Mouse (Mus musculus): Measurements from ENCODE around the gene Ugt2a1.
"Not testable (repeated sequence)": the region's sequence is repeated elsewhere in the genome, so short reads cannot be mapped to it uniquely, and the experiment has no call there.

GRCm38 (mm10) chr5:87452514-87452913 is 38.2 kb downstream of the Ugt2a1 start:
- not testable (repeated sequence) for TF ChIP-seq CTCF (IDR thresholded peaks at IDR 0.05 in 2 of 3, conservative IDR thresholded peaks at IDR 0.05 in 1 of 3; ENCODE audit: control insufficient read depth in 1 of 3, insufficient read depth in 1 of 3, low read depth in 2 of 3, low read length in 3 of 3, poor library complexity in 1 of 3, severe bottlenecking in 1 of 3); KAT2A (conservative IDR thresholded peaks at IDR 0.05; ENCODE audit: low read depth, low read length); JUND (IDR thresholded peaks at IDR 0.05; ENCODE audit: low read depth, low read length); ZNF384 (IDR thresholded peaks at IDR 0.05; ENCODE audit: low read depth, low read length); POLR2A (IDR thresholded peaks at IDR 0.05; ENCODE audit: control insufficient read depth in 1 of 2, insufficient read depth in 1 of 2, low read depth in 1 of 2, low read length in 2 of 2, poor library complexity in 1 of 2); TCF12 (IDR thresholded peaks at IDR 0.05; ENCODE audit: low read depth, low read length); GATA1 (IDR thresholded peaks at IDR 0.05; ENCODE audit: low read depth, low read length); MAZ (IDR thresholded peaks at IDR 0.05; ENCODE audit: low read depth, low read length); ELF1 (IDR thresholded peaks at IDR 0.05; ENCODE audit: low read depth, low read length)
